Mouse (Mus musculus): ENCODE results near the gene Il22. TPM values are rescaled to one million over a fixed set of nuclear protein-coding genes. Genes with fewer than 3 reads are reported as not detected.
"Not testable (repeated sequence)": the region's sequence is repeated elsewhere in the genome, so short reads cannot be mapped to it uniquely, and the experiment has no call there.

Gene Il22
- total and polyA plus RNA-seq, 2 experiments from 2014 or later = not detected

GRCm38 (mm10) chr10:118178735-118179151, 26.0 kb upstream of the Il22 start:
- no peaks in the 10 kb centered on the region for H3K9me3 ChIP-seq (replicated peaks; ENCODE audit: control insufficient read depth, low read length)
- H3K4me2 ChIP-seq (ENCODE audit: low read depth, low read length) = no peak overlapping the region
- no peak overlapping the region for H3K9ac ChIP-seq (replicated peaks; ENCODE audit: low read depth, low read length)
- no peak overlapping the region for H3K27ac ChIP-seq (ENCODE audit: low read depth)
- no peak for DNase-seq (ENCODE audit: low spot score)
- H3K4me1 ChIP-seq (ENCODE audit: control insufficient read depth, insufficient read depth) = no peaks in the 10 kb centered on the region
- H3K36me3 ChIP-seq (replicated peaks; ENCODE audit: control insufficient read depth, insufficient read depth, low read length) = no peaks in the 10 kb centered on the region
- H3K27me3 ChIP-seq (ENCODE audit: control insufficient read depth, insufficient read depth, low read length) = no peaks in the 10 kb centered on the region
- 46% methylated on average over 10 of the region's 10 CpGs for WGBS
- H3K4me3 ChIP-seq (ENCODE audit: low read depth, low read length) = no peak overlapping the region
- ATAC-seq (ENCODE audit: insufficient read depth, low read depth) = no peak
- no peak for TF ChIP-seq EP300 (IDR thresholded peaks at IDR 0.05; ENCODE audit: low read depth)
- no peak for TF ChIP-seq CTCF (IDR thresholded peaks at IDR 0.05; ENCODE audit: low read depth)

GRCm38 (mm10) chr10:118179265-118179664, 25.5 kb upstream of the Il22 start:
- no peak for DNase-seq (ENCODE audit: low spot score)
- H3K27me3 ChIP-seq (ENCODE audit: control insufficient read depth, insufficient read depth, low read length) = no peaks in the 10 kb centered on the region
- no peaks in the 10 kb centered on the region for H3K4me1 ChIP-seq (ENCODE audit: control insufficient read depth, insufficient read depth)
- WGBS = 79% methylated on average over 11 of the region's 11 CpGs
- no peak overlapping the region for H3K4me2 ChIP-seq (ENCODE audit: low read depth, low read length)
- H3K4me3 ChIP-seq (ENCODE audit: low read depth, low read length) = no peak overlapping the region
- H3K9ac ChIP-seq (replicated peaks; ENCODE audit: low read depth, low read length) = no peak overlapping the region
- ATAC-seq (ENCODE audit: insufficient read depth, low read depth) = no peak
- no peak overlapping the region for H3K27ac ChIP-seq (ENCODE audit: low read depth)
- H3K9me3 ChIP-seq (replicated peaks; ENCODE audit: control insufficient read depth, low read length) = no peaks in the 10 kb centered on the region
- TF ChIP-seq EP300 (IDR thresholded peaks at IDR 0.05; ENCODE audit: low read depth) = no peak
- TF ChIP-seq CTCF (IDR thresholded peaks at IDR 0.05; ENCODE audit: low read depth) = no peak
- H3K36me3 ChIP-seq (replicated peaks; ENCODE audit: control insufficient read depth, insufficient read depth, low read length) = no peaks in the 10 kb centered on the region

GRCm38 (mm10) chr10:118195150-118195549, 9.6 kb upstream of the Il22 start:
- H3K27ac ChIP-seq (ENCODE audit: low read depth); DNase-seq (ENCODE audit: low spot score); H3K9ac ChIP-seq (replicated peaks; ENCODE audit: low read depth, low read length); H3K9me3 ChIP-seq (replicated peaks; ENCODE audit: control insufficient read depth, low read length); H3K4me2 ChIP-seq (ENCODE audit: low read depth, low read length); H3K27me3 ChIP-seq (ENCODE audit: control insufficient read depth, insufficient read depth, low read length); H3K36me3 ChIP-seq (replicated peaks; ENCODE audit: control insufficient read depth, insufficient read depth, low read length); H3K4me3 ChIP-seq (ENCODE audit: low read depth, low read length); H3K4me1 ChIP-seq (ENCODE audit: control insufficient read depth, insufficient read depth): not testable (repeated sequence)
- peak; percentile 67 for ATAC-seq (ENCODE audit: insufficient read depth, low read depth)
- 8% methylated on average over 3 of the region's 3 CpGs for WGBS

GRCm38 (mm10) chr10:118215719-118216393, 11.1 kb downstream of the Il22 start:
- H3K4me1 ChIP-seq (ENCODE audit: control insufficient read depth, insufficient read depth); DNase-seq (ENCODE audit: low spot score); H3K36me3 ChIP-seq (replicated peaks; ENCODE audit: control insufficient read depth, insufficient read depth, low read length); H3K27ac ChIP-seq (ENCODE audit: low read depth); H3K9ac ChIP-seq (replicated peaks; ENCODE audit: low read depth, low read length); ATAC-seq (ENCODE audit: insufficient read depth, low read depth); H3K27me3 ChIP-seq (ENCODE audit: control insufficient read depth, insufficient read depth, low read length); H3K4me2 ChIP-seq (ENCODE audit: low read depth, low read length); H3K9me3 ChIP-seq (replicated peaks; ENCODE audit: control insufficient read depth, low read length); H3K4me3 ChIP-seq (ENCODE audit: low read depth, low read length): not testable (repeated sequence)
- WGBS = 80% methylated on average over 2 of the region's 4 CpGs

GRCm38 (mm10) chr10:118227629-118228028, 22.9 kb downstream of the Il22 start:
- not testable (repeated sequence) for H3K9me3 ChIP-seq (replicated peaks; ENCODE audit: control insufficient read depth, low read length); H3K27me3 ChIP-seq (ENCODE audit: control insufficient read depth, insufficient read depth, low read length); H3K4me2 ChIP-seq (ENCODE audit: low read depth, low read length); H3K27ac ChIP-seq (ENCODE audit: low read depth); H3K9ac ChIP-seq (replicated peaks; ENCODE audit: low read depth, low read length); DNase-seq (ENCODE audit: low spot score); H3K4me3 ChIP-seq (ENCODE audit: low read depth, low read length); H3K36me3 ChIP-seq (replicated peaks; ENCODE audit: control insufficient read depth, insufficient read depth, low read length); H3K4me1 ChIP-seq (ENCODE audit: control insufficient read depth, insufficient read depth); ATAC-seq (ENCODE audit: insufficient read depth, low read depth)
- 100% methylated on average over 1 of the region's 2 CpGs for WGBS

- DNase-seq (ENCODE audit: low spot score); H3K4me2 ChIP-seq (ENCODE audit: low read depth, low read length); H3K9me3 ChIP-seq (replicated peaks; ENCODE audit: control insufficient read depth, low read length); H3K27me3 ChIP-seq (ENCODE audit: control insufficient read depth, insufficient read depth, low read length); ATAC-seq (ENCODE audit: insufficient read depth, low read depth); H3K4me3 ChIP-seq (ENCODE audit: low read depth, low read length); H3K36me3 ChIP-seq (replicated peaks; ENCODE audit: control insufficient read depth, insufficient read depth, low read length); H3K27ac ChIP-seq (ENCODE audit: low read depth); H3K4me1 ChIP-seq (ENCODE audit: control insufficient read depth, insufficient read depth); H3K9ac ChIP-seq (replicated peaks; ENCODE audit: low read depth, low read length): not testable (repeated sequence)
- no CpG with 5 or more reads among the region's 5 CpGs for WGBS
Observed at GRCm38 (mm10) chr10:118232607-118233006, 27.9 kb downstream of the Il22 start.

GRCm38 (mm10) chr10:118240680-118241079, 35.9 kb downstream of the Il22 start, which contains the start of gene Gm32717:
Gene Gm32717 (minus strand): TSS chr10:118240780.
- H3K4me2 ChIP-seq (ENCODE audit: low read depth, low read length); H3K4me1 ChIP-seq (ENCODE audit: control insufficient read depth, insufficient read depth); H3K36me3 ChIP-seq (replicated peaks; ENCODE audit: control insufficient read depth, insufficient read depth, low read length); H3K9me3 ChIP-seq (replicated peaks; ENCODE audit: control insufficient read depth, low read length); DNase-seq (ENCODE audit: low spot score); ATAC-seq (ENCODE audit: insufficient read depth, low read depth); H3K4me3 ChIP-seq (ENCODE audit: low read depth, low read length); H3K27ac ChIP-seq (ENCODE audit: low read depth); H3K9ac ChIP-seq (replicated peaks; ENCODE audit: low read depth, low read length); H3K27me3 ChIP-seq (ENCODE audit: control insufficient read depth, insufficient read depth, low read length): not testable (repeated sequence)
- no CpG with 5 or more reads among the region's 13 CpGs for WGBS

- not testable (repeated sequence) for H3K4me3 ChIP-seq (ENCODE audit: low read depth, low read length); H3K36me3 ChIP-seq (replicated peaks; ENCODE audit: control insufficient read depth, insufficient read depth, low read length); H3K9me3 ChIP-seq (replicated peaks; ENCODE audit: control insufficient read depth, low read length); H3K4me1 ChIP-seq (ENCODE audit: control insufficient read depth, insufficient read depth); H3K4me2 ChIP-seq (ENCODE audit: low read depth, low read length); H3K27ac ChIP-seq (ENCODE audit: low read depth); ATAC-seq (ENCODE audit: insufficient read depth, low read depth); DNase-seq (ENCODE audit: low spot score); H3K27me3 ChIP-seq (ENCODE audit: control insufficient read depth, insufficient read depth, low read length); H3K9ac ChIP-seq (replicated peaks; ENCODE audit: low read depth, low read length)
- 58% methylated on average over 11 of the region's 11 CpGs for WGBS
Observed at GRCm38 (mm10) chr10:118249006-118249595, 44.4 kb downstream of the Il22 start.
